Mouse (Mus musculus) MEL (cell line): ENCODE measurements around the gene Npas3. TPM values are rescaled to one million over a fixed set of nuclear protein-coding genes. Genes with fewer than 3 reads are reported as not detected.

Experiments
- DNase-seq: peaks from one replicate; pipeline ENCODE4 v3.0.0; 2011; ENCODE audit warnings: low read depth, low spot score
- H3K27ac ChIP-seq: 2 replicates; pipeline ENCODE4 v1.5.1; 2012; ENCODE audit warnings: low read depth, mild to moderate bottlenecking, control low read depth, low read length, moderate library complexity; ENCODE audit not compliant: control insufficient read depth
- H3K27me3 ChIP-seq, 2 experiments: fragments of 150-350 bp in 1 of 2; sonication (generic) in 1 of 2; 2 replicates each; pipeline ENCODE4 v1.6.1; 2012; ENCODE audit warnings: low read length in 2 of 2, mild to moderate bottlenecking in 2 of 2, improper control_type of control experiment in 1 of 2, moderate library complexity in 1 of 2; ENCODE audit not compliant: insufficient read depth in 2 of 2, control insufficient read depth in 1 of 2
- H3K36me3 ChIP-seq, 2 experiments: 2 replicates each; pipeline ENCODE4 v1.6.1; 2012 to 2014; ENCODE audit warnings: low read length in 2 of 2, improper control_type of control experiment in 1 of 2, inconsistent platforms in 1 of 2, mild to moderate bottlenecking in 1 of 2; ENCODE audit not compliant: insufficient read depth in 2 of 2, control insufficient read depth in 1 of 2
- H3K4me1 ChIP-seq, 2 experiments: fragments of 150-350 bp in 1 of 2; sonication (generic) in 1 of 2; 2 replicates each; pipeline ENCODE4 v1.6.1; 2012; ENCODE audit warnings: low read length in 2 of 2, improper control_type of control experiment in 1 of 2, mild to moderate bottlenecking in 1 of 2; ENCODE audit not compliant: insufficient read depth in 2 of 2, control insufficient read depth in 1 of 2
- H3K4me3 ChIP-seq, 2 experiments: fragments of 150-350 bp in 1 of 2; sonication (generic) in 1 of 2; 2 replicates each; pipeline ENCODE4 v1.5.1; 2012; ENCODE audit warnings: low read depth in 2 of 2, low read length in 2 of 2, mild to moderate bottlenecking in 2 of 2, moderate library complexity in 2 of 2, control low read depth in 1 of 2, improper control_type of control experiment in 1 of 2; ENCODE audit not compliant: control insufficient read depth in 1 of 2, insufficient read depth in 1 of 2
- H3K79me2 ChIP-seq: 2 replicates; pipeline ENCODE4 v1.6.1; 2012; ENCODE audit warnings: mild to moderate bottlenecking, low read length, moderate library complexity; ENCODE audit not compliant: control insufficient read depth, poor library complexity, insufficient read depth
- H3K9ac ChIP-seq: 2 replicates; pipeline ENCODE4 v1.6.1; 2012; ENCODE audit warnings: low read depth, mild to moderate bottlenecking, control low read depth, low read length, moderate library complexity; ENCODE audit not compliant: control insufficient read depth, poor library complexity, severe bottlenecking
- H3K9me3 ChIP-seq: fragments of 150-350 bp; sonication (generic); replicated peaks from 2 replicates; pipeline ENCODE4 v1.6.1; 2012; ENCODE audit warnings: mild to moderate bottlenecking, low read length, improper control_type of control experiment, moderate library complexity; ENCODE audit not compliant: insufficient read depth
- BHLHE40 ChIP-seq: IDR thresholded peaks from 2 replicates; pipeline ENCODE4 v1.6.1; 2012; ENCODE audit warnings: low read depth, mild to moderate bottlenecking, inconsistent platforms, low read length, improper control_type of control experiment, borderline replicate concordance
- CTCF ChIP-seq, 3 experiments: IDR thresholded peaks in 2 of 3; conservative IDR thresholded peaks in 1 of 3; 2 replicates each; pipeline ENCODE4 v1.5.1; 2011 to 2012; ENCODE audit warnings: low read length in 3 of 3, low read depth in 2 of 3, mild to moderate bottlenecking in 2 of 3, improper control_type of control experiment in 1 of 3, inconsistent platforms in 1 of 3, mixed read lengths in 1 of 3, moderate library complexity in 1 of 3; ENCODE audit not compliant: control insufficient read depth in 1 of 3, insufficient read depth in 1 of 3, poor library complexity in 1 of 3, severe bottlenecking in 1 of 3
- E2F4 ChIP-seq: IDR thresholded peaks from 2 replicates; pipeline ENCODE4 v1.6.1; 2011; ENCODE audit warnings: low read depth, low read length, improper control_type of control experiment, borderline replicate concordance
- ELF1 ChIP-seq: IDR thresholded peaks from 2 replicates; pipeline ENCODE4 v1.6.1; 2014; ENCODE audit warnings: low read depth, mild to moderate bottlenecking, inconsistent platforms, low read length, improper control_type of control experiment, moderate library complexity
- GABPA ChIP-seq: IDR thresholded peaks from 2 replicates; pipeline ENCODE4 v1.6.1; 2012; ENCODE audit warnings: low read depth, mild to moderate bottlenecking, inconsistent platforms, low read length, improper control_type of control experiment, moderate library complexity
- GATA1 ChIP-seq: IDR thresholded peaks from 2 replicates; pipeline ENCODE4 v1.6.1; 2011; ENCODE audit warnings: low read depth, low read length, improper control_type of control experiment
- JUND ChIP-seq: IDR thresholded peaks from 2 replicates; pipeline ENCODE4 v1.6.1; 2011; ENCODE audit warnings: low read depth, mild to moderate bottlenecking, improper control_type of control experiment, low read length
- KAT2A ChIP-seq: conservative IDR thresholded peaks from 2 replicates; pipeline ENCODE4 v1.6.1; 2012; ENCODE audit warnings: low read depth, low read length, improper control_type of control experiment, inconsistent platforms
- MAFK ChIP-seq: IDR thresholded peaks from 2 replicates; pipeline ENCODE4 v1.6.1; 2011; ENCODE audit warnings: low read depth, mild to moderate bottlenecking, low read length, improper control_type of control experiment, borderline replicate concordance
- MAX ChIP-seq: IDR thresholded peaks from 2 replicates; pipeline ENCODE4 v1.6.1; 2011; ENCODE audit warnings: low read length, improper control_type of control experiment
- MAZ ChIP-seq: IDR thresholded peaks from 2 replicates; pipeline ENCODE4 v1.6.1; 2012; ENCODE audit warnings: low read depth, mild to moderate bottlenecking, inconsistent platforms, low read length, improper control_type of control experiment
- MEF2A ChIP-seq: IDR thresholded peaks from 2 replicates; pipeline ENCODE4 v1.6.1; 2014; ENCODE audit warnings: low read depth, mild to moderate bottlenecking, inconsistent platforms, low read length, improper control_type of control experiment; ENCODE audit not compliant: poor library complexity, insufficient replicate concordance, severe bottlenecking; ENCODE audit errors: extremely low read depth
- MXI1 ChIP-seq: IDR thresholded peaks from 2 replicates; pipeline ENCODE4 v1.6.1; 2011; ENCODE audit warnings: mild to moderate bottlenecking, low read depth, low read length, improper control_type of control experiment
- MYB ChIP-seq: IDR thresholded peaks from 2 replicates; pipeline ENCODE4 v1.6.1; 2011; ENCODE audit warnings: mild to moderate bottlenecking, low read depth, low read length, improper control_type of control experiment
- NELFE ChIP-seq: IDR thresholded peaks from 2 replicates; pipeline ENCODE4 v1.6.1; 2011; ENCODE audit warnings: low read depth, low read length, improper control_type of control experiment
- POLR2A ChIP-seq, 2 experiments: IDR thresholded peaks; 2 replicates each; pipeline ENCODE4 v1.6.1; 2011 to 2012; ENCODE audit warnings: low read length in 2 of 2, mild to moderate bottlenecking in 2 of 2, control low read depth in 1 of 2, improper control_type of control experiment in 1 of 2, low read depth in 1 of 2, moderate library complexity in 1 of 2; ENCODE audit not compliant: control insufficient read depth in 1 of 2, insufficient read depth in 1 of 2, poor library complexity in 1 of 2
- SMC3 ChIP-seq: IDR thresholded peaks from 2 replicates; pipeline ENCODE4 v1.6.1; 2011; ENCODE audit warnings: low read depth, low read length, improper control_type of control experiment
- UBTF ChIP-seq: IDR thresholded peaks from 2 replicates; pipeline ENCODE4 v1.6.1; 2012; ENCODE audit warnings: low read depth, mild to moderate bottlenecking, inconsistent platforms, low read length, improper control_type of control experiment, moderate library complexity, borderline replicate concordance; ENCODE audit not compliant: insufficient read depth
- USF1 ChIP-seq: IDR thresholded peaks from 2 replicates; pipeline ENCODE4 v1.6.1; 2014; ENCODE audit warnings: low read depth, mild to moderate bottlenecking, inconsistent platforms, low read length, improper control_type of control experiment, moderate library complexity
- ZC3H11A ChIP-seq: IDR thresholded peaks from 2 replicates; pipeline ENCODE4 v1.6.1; 2012; ENCODE audit warnings: low read depth, mild to moderate bottlenecking, inconsistent platforms, low read length, improper control_type of control experiment
- ZKSCAN1 ChIP-seq: IDR thresholded peaks from 2 replicates; pipeline ENCODE4 v1.6.1; 2012; ENCODE audit warnings: low read depth, mild to moderate bottlenecking, inconsistent platforms, low read length, improper control_type of control experiment, moderate library complexity
- ZMIZ1 ChIP-seq: IDR thresholded peaks from 2 replicates; pipeline ENCODE4 v1.6.1; 2012; ENCODE audit warnings: low read depth, mild to moderate bottlenecking, inconsistent platforms, low read length, improper control_type of control experiment, moderate library complexity
- ZNF384 ChIP-seq: IDR thresholded peaks from 2 replicates; pipeline ENCODE4 v1.6.1; 2012; ENCODE audit warnings: low read depth, mild to moderate bottlenecking, inconsistent platforms, low read length, improper control_type of control experiment
- polyA plus RNA-seq, 2 experiments: library from polyadenylated mRNA; stranded (reverse) in 1 of 2; unstranded in 1 of 2; fragments of >175 nt in 1 of 2; fragments of >200 nt in 1 of 2; gene quantifications; 2 replicates each; pipeline versions ENCODE4 v1.2.1 to v1.2.4; 2012; ENCODE audit warnings: low replicate concordance in 2 of 2, low read depth in 1 of 2; ENCODE audit not compliant: insufficient read length in 2 of 2, insufficient read depth in 1 of 2, missing spikeins in 1 of 2
- total RNA-seq: library from RNA; depleted of rRNA; stranded (reverse); fragments of 300-350 nt; gene quantifications from 2 replicates; pipeline ENCODE4 v1.2.3, GENCODE M21; 2012

Gene Npas3
- total and polyA plus RNA-seq, 3 experiments, result not detected

- Histone ChIP-seq H3K27ac (no peak overlapping the region), H3K9me3 (no peaks in the 10 kb centered on the region), H3K4me3 (no peak overlapping the region), H3K9ac (no peak overlapping the region), H3K79me2 (no peaks in the 10 kb centered on the region), H3K36me3 (no peaks in the 10 kb centered on the region), H3K27me3 (no peaks in the 10 kb centered on the region), H3K4me1 (no peaks in the 10 kb centered on the region)
- TF ChIP-seq ZKSCAN1 (no peak), MAX (no peak)
- DNase-seq, result no peak
Observed at GRCm38 (mm10) chr12:53447469-53447868, 199.0 kb downstream of the Npas3 start.

GRCm38 (mm10) chr12:53448040-53448439, 199.6 kb downstream of the Npas3 start:
- H3K4me3 ChIP-seq, result no peak overlapping the region

GRCm38 (mm10) chr12:53467549-53467948, 219.1 kb downstream of the Npas3 start:
- Histone ChIP-seq H3K9ac (no peak overlapping the region), H3K27me3 (no peaks in the 10 kb centered on the region)
- no peak for DNase-seq

More at GRCm38 (mm10) chr12:53448040-53448439, 199.6 kb downstream of the Npas3 start:
- H3K9me3 ChIP-seq, result no peaks in the 10 kb centered on the region
- H3K27ac ChIP-seq, result no peak overlapping the region
- no peaks in the 10 kb centered on the region for H3K36me3 ChIP-seq
- H3K4me1 ChIP-seq, result no peaks in the 10 kb centered on the region
- H3K9ac ChIP-seq, result no peak overlapping the region
- DNase-seq, result no peak
- no peaks in the 10 kb centered on the region for H3K27me3 ChIP-seq
- no peaks in the 10 kb centered on the region for H3K79me2 ChIP-seq
- TF ChIP-seq ZKSCAN1 (no peak), ELF1 (no peak), USF1 (no peak), UBTF (no peak), GABPA (no peak), ZC3H11A (no peak), E2F4 (no peak), ZNF384 (no peak), NELFE (no peak), MXI1 (no peak), CTCF (IDR thresholded peaks at IDR 0.05 in 2 of 3, conservative IDR thresholded peaks at IDR 0.05 in 1 of 3; ENCODE audit: control insufficient read depth in 1 of 3, insufficient read depth in 1 of 3, low read depth in 2 of 3, low read length in 3 of 3, poor library complexity in 1 of 3, severe bottlenecking in 1 of 3) (no peak), SMC3 (no peak)

More at GRCm38 (mm10) chr12:53467549-53467948, 219.1 kb downstream of the Npas3 start:
- Histone ChIP-seq H3K9me3 (no peaks in the 10 kb centered on the region), H3K4me1 (no peaks in the 10 kb centered on the region), H3K27ac (no peak overlapping the region), H3K79me2 (no peaks in the 10 kb centered on the region), H3K4me3 (no peak overlapping the region), H3K36me3 (no peaks in the 10 kb centered on the region)
- TF ChIP-seq ZNF384 (no peak), E2F4 (no peak), MAX (no peak), USF1 (no peak), MAFK (no peak), MXI1 (no peak), GATA1 (no peak), BHLHE40 (no peak), KAT2A (no peak), SMC3 (no peak), ZMIZ1 (no peak), MYB (no peak), CTCF (IDR thresholded peaks at IDR 0.05 in 2 of 3, conservative IDR thresholded peaks at IDR 0.05 in 1 of 3; ENCODE audit: control insufficient read depth in 1 of 3, insufficient read depth in 1 of 3, low read depth in 2 of 3, low read length in 3 of 3, poor library complexity in 1 of 3, severe bottlenecking in 1 of 3) (no peak), ZKSCAN1 (no peak), MEF2A (no peak), POLR2A (IDR thresholded peaks at IDR 0.05; ENCODE audit: control insufficient read depth in 1 of 2, insufficient read depth in 1 of 2, low read depth in 1 of 2, low read length in 2 of 2, poor library complexity in 1 of 2) (no peak), JUND (no peak), MAZ (no peak)
